Mouse (Mus musculus): Measurements from ENCODE around the gene Elk4.

The Elk4 gene

DNA sequence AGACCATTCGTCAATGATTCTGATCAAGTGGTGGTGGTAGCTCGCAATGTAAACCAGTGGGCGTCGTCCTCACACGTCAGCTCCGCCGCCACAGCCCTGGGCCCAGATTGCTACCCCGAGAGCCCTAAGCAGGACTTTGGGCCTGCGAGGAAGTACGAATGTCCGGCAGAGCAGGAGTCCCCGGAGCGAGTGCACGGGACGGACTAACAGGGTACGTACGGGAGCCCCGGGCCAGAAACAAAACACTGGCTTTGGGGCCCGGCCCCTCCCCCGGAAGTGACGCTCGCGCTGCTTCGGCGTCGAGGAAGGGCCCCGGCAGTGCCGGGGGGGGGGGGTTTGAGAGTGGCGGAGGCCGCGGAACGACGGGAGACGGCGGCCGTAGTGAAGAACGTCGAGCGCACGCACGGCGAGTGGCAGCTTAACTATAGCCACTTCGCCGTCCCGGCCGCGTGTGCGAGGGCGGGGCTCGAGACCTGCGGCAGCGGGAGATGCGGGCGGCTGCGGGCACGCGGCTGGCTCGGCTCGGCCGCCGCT lies at the start of gene Elk4:
Gene Elk4, plus strand, starts transcription at position 326 of the 534 bp plus-strand sequence.
- DNase-seq (ENCODE audit: low spot score in 2 of 2): peak; percentile 87 to 89

DNA sequence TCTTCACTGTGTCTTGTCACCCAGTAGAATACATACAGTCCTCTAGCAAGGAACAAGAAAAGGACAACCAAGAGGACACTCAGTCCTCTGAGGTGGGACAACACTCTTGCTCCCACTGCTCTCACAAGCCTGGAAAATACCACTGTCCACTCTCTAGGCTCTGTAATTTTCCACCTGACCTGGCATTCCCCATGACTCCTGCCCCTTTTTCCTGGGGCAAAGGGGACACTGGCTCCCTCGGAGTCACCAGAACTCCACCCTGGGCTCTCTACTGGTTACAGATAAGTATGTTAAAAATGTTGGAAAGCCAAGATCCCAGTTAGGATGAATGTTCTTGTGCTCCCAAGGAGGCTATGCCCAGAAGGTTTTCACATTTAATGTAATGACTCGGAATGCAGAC lies 46.4 kb upstream of the Elk4 start:
- no peak for DNase-seq (ENCODE audit: low spot score in 2 of 2)

DNA sequence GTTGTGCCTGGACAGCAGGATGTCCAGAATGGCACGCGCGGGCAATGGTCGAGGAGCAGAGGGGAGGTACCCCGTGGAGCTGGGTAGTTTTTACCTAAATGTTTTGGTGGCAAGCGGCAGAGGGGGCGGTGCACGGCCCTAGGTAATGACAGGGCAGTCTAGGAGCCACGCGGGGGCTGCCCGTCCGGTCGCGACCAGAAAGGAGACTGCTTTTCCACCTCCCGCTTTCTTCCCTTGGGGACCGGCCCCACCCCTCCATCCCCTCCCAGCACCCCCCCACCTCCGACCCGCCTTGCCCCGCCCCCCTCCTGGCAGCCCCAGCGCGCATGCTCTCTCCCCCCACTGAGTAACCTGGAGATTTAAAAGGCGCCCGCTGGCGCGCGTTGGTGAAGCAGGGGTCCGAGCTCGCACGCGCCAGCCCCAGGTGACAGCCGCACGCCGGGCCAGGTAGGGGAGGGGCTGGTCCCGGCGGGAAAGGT lies 44.8 kb upstream of the Elk4 start, which contains the start of gene Slc45a3:
Gene Slc45a3, plus strand, starts transcription at position 362 of the 479 bp plus-strand sequence.
- DNase-seq (ENCODE audit: low spot score in 2 of 2): no peak

DNA sequence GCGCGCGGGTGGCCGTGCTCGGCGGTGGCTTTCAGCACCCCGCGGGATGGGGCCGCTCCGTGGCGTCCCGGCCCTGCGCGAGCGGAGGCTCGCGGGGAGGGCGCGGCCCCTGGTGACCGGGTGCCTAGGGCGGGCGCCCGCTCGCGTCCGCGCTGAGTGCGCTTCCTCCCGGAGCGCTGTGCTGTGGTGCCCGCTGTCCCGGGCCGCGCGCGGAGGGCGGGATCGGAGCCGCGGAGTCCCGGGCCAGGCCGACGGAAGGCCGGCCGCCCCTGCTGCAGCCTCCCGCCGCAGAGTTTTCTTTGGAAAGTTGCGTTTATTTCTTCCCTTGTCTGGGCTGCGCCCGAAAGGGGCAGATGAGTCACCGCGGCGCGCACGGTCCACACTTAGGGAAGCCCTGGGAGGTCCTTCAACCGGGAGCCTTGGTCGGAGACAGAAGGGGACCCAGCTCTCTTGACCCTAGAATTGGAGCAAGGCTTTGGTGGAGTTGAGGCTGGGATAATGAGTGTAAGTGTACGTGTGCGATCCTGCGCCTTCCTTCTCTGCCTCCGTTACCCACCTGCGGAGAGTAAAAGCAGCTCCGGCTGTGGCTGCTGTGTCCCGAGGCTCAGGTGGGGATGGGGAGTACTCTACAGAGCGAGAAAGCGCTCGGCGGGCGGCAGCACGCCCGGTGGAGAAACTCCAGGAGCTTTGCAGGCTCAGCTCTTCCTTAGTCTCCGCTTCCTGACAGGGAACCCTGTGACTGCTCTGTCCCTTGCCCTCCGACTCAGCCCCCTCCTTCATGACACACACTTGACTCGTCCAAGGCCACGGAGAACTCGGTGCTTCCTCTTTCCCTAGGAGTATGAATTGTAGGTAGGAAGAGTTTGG lies 44.1 kb upstream of the Elk4 start:
- no peak for DNase-seq (ENCODE audit: low spot score in 2 of 2)

DNA sequence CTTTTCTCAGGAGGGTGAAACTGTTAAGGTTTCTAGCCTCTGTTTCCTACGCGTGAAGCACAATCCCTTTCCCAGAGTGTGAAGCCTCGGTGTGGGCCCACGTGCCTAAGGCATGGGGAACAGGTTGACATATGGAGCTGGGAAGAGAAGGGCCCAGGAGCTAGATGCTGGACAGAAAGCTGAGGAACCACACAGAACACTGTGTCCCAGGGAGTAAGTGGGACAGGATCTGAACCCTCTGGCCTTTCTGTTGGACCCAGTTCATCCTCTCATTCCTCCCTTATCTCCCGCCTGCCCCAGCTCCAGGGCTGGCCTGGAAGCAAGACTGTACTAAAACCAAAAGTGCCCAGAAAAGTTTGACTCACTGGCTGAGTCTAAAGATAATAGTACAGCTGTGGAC lies 43.3 kb upstream of the Elk4 start:
- DNase-seq (ENCODE audit: low spot score in 2 of 2): no peak

DNA sequence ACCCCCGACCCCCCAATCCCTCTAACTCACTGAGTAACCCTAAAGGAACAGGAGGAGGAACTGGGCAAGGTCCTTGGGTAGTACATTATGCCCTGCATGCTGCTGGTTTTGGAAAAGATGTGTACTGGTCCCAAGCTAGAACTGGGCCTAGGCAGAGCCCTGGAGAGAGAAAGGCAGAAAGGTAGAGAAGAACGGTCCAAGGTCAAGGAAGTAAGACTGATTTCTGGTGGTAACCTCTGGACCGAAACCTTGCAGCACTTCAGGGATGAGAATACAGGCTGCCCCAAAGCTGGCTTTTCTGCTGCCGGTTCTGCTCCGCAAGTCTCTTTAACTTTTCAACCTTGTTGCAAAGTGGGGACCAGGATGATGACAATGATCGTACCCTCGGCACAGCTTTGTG lies 42.8 kb upstream of the Elk4 start:
- DNase-seq (ENCODE audit: low spot score in 2 of 2): no peak

DNA sequence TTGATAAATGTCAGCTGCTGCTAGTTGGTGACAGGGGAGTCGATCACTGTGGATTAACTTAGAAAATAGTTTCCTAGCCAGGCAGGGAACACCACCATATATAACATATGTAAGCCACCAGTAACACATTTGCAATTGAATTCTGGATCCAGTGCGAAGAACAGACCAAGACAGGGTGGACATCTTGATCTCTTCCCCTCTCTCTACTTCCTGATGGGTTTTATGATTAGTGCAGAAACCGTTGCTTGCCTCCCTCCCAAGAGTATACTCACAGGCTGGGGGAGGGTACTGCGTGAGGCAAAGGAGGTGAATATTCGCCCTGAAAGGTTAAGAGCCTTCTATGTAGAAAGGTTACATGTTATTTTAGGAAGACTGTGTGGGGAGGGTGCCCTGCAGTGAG lies 41.6 kb upstream of the Elk4 start:
- no peak for DNase-seq (ENCODE audit: low spot score in 2 of 2)

DNA sequence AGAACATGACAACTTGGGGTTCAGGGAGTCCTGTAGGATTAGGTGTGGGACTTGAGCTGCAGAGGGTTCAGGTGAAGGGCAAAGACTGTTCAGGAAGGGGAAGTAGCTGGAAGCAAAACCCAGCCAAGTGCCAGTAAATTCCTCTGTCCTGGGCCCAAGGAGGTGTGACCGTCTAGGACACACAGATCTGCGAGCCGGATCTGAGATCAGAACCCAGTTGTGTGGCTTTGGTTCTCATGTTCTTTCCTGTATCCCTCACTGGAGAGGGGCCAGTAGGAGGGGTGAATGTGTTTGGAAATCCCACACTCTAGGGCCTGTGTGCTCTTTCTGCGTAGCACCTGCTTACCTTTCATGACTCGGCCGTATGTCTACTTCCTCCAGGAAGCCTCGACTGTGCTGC lies 40.1 kb upstream of the Elk4 start:
- DNase-seq (ENCODE audit: low spot score in 2 of 2): no peak

DNA sequence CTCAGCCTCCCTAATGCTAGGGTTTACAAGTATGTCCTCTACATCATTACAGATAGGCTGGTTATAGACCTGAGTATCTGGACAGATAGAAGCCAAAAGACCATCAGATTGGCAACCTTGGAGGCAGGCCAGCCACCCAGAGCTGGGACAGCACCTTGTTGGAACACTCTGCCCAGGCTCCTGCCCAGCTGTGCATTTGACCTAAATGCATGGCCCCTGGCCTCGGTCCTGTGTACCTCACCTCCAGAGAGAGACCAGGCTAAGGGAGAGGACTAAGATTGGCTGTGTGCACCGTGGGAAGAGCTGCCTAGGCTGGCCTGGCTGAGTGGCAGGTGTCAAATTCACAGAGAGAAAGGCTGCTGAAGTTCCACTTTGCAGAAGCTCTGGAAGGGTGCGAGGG lies 38.9 kb upstream of the Elk4 start:
- DNase-seq (ENCODE audit: low spot score in 2 of 2): no peak

DNA sequence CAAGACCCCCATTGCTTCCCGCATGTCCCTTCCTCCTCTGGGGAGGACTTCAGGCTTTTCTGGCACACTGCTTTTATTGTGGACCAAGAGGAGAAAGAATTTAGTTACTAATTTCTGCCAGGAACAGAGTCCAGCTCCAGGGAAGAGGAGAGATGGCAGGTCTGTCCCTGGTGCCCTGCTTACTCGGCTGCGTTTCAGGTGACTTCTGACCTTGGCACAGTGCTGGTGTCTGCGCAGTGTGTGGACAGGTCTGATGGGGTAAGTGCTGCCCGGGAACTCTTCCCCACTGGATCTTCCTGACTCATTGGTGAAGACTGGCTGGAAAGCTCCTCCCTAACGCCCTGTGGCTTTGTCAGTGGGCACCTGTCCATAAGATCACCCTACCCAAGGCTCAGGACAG lies 38.4 kb upstream of the Elk4 start:
- DNase-seq (ENCODE audit: low spot score in 2 of 2): no peak

DNA sequence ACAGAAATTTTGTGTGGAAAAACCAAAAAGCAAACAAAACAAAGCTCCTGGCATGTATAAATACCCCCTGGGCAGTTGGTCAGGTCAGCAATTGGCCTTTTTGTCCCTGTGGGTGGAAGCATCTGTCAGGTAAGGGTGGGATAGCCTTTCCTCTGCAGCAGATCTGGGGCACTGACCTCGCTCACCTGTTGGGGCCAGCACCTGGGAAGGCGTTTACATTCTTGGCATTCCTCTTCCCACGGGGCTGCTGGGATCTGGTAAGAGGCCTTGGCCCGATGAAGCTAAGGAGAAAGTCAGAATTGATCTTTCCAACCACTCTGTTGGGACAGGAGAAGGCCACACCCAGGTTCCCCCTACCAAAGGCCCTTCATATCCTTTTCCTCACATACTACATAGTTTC lies 37.6 kb upstream of the Elk4 start:
- DNase-seq (ENCODE audit: low spot score in 2 of 2): no peak

DNA sequence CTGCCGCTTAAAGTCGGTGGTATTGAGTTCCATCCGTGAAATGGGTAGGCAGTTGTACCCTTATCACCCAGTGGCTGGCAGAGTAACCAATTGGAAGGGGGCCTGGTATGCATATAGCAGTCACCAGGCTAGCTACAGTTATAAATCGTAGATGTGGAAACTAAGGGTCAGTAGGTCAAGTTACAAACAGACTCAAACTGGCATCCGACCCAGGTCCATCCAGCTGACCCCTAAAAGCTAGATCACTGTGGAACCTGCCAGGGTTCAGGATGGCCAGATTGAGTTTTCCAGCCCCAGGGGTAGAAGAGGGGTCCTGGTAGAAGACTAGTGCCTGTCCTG lies 37.1 kb upstream of the Elk4 start:
- DNase-seq (ENCODE audit: low spot score in 2 of 2): no peak

DNA sequence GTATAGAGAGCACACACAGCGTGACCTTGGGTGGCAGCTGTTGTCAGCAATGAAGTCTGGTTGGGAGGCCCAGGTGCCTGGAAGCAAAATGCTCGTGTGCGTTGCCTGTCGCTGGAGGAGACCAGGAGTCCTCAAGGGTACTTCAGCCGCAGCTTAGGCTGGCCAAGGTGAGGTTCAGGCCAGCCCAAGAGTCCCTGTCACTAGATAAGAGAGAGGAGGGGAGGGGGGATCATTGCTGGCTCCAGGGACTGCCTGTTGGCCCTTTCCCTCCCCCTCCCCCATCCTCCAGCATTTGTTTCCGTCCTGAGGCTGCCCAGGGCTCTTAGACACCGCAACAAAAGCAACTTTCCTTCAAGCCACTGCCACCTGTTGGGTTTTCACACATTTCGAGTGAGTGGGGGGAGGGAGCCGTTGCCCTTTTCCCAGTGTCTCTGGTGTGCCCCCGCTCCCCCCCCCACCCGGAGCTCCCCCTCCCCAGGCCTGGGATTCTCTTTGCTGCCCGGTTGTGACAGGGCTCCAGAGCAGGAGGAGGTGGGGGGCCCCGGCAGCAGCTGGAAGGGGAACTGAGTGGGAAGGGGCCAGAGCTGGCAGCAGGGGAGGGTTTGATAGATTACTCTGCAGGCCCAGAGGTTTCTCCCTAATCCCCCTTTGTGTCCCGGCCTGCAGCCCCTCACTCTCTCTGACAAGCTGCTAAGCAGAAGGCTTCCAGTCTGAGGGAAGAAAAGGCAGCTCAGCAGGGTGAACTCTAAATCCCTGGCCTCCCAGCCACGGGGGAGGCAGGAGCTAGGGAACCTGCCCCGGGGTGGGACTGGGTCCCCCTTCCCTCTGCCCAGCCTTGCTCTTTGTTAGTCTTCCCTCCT lies 36.5 kb upstream of the Elk4 start:
- no peak for DNase-seq (ENCODE audit: low spot score in 2 of 2)

DNA sequence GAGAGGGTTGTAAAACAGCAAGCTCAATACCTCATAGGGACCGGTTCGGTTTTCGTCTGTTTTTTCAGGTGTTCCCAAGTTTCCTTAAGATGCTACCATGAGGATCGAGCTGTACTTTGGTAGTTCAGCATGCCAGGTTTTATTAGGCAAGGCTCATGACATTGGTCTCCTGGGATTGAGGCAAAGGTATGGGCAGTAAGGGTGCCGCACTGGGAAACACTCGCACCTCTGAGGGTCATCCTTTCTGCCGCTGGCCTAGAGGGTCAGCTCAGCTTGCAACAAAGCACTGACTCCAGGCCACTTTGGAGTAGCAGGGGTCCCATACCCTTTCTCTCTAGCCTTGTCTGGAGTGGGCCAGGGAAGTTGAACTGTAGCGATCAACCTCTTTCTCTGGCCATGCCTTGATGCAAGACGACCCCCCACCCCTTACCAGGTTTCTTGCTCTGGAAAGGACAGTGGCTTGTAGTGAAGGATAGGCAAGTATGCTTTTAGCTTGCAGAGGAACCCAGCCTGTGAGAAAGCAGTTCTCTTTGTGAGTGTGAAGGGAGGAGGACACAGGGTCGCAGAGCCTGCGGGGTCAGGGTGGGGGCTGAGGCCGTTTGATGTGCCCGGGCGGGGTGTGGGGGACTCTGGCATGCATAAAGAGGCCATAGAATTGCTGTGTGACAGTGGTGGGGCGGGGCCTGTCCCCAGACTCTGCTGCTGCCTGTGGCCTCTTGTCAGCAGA lies 35.5 kb upstream of the Elk4 start:
- DNase-seq (ENCODE audit: low spot score in 2 of 2): no peak

DNA sequence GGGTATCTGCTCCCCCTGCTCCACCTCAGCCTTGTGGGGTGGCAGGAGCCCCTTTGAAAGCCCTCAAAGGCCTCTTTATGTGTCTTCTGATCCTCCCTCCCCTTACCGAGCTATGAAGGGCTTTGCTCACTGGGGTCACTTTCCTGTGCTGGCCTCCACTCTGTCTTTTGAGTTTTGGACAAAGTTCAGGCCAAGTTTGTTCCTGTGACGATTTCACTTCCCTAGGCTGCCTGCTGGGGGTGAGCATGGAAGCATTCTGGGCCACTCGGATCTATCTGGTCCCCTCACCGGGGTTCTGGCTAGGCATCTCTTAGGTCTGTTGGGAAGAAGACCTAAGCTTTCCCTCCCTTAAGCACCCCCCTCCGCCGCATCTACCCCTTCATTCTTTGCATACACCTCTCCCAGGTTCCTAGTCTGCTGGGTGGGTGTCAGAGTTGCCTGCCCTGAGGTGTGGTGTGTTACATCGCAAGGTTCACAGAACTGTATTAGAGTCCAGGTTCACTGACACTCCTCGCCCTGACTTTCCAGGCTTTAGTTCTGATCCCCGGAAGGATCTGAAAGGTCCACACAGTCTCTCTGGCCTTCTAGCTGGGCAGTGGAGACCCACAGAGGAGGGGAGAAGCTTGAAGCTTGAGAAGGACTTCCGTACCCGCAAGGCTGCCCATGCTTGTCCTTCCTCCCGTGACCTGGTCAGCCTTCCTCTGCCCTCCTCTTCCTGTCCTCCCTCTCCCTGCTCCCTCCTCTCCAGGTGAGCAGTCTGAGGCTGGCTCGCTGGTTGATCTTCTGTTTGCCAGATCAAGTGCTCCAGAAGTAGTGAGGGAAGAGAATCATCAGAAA lies 34.7 kb upstream of the Elk4 start:
- DNase-seq (ENCODE audit: low spot score in 2 of 2): no peak

DNA sequence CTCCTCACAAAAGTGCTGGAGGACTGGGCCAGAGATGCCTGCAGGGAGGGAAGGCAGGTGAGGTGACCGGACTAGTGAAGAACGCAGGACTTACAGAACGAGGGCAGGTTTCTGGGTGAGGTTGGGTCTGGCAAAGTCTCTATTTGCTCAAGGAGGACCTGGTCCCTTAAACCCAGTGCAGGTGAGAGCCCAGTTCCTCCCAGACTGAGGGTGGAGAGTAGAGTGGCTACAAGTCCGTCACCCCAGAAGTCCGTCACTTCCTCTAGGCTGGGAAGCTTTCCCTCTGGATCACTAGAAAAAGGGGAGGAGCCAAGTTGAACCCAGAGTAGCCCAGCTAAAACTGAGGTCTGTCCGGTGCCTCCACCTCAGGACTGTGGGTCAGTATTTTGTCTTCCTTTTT lies 33.4 kb upstream of the Elk4 start:
- DNase-seq (ENCODE audit: low spot score in 2 of 2): no peak

DNA sequence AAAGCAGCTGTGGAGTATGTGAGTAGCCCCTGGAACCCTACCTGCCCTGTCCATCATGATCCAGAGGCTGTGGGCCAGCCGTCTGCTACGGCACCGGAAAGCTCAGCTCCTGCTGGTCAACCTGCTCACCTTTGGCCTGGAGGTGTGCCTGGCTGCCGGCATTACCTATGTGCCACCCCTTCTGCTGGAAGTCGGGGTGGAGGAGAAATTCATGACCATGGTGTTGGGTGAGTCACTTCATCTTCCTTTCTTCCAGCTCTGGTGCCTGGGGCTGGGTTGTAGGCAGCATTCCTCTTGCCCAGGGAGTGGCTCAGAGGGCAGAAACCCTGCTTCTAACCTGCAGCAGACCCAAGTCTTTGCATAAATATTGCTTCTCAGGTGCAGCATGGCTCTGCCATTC lies 30.5 kb upstream of the Elk4 start:
- no peak for DNase-seq (ENCODE audit: low spot score in 2 of 2)

DNA sequence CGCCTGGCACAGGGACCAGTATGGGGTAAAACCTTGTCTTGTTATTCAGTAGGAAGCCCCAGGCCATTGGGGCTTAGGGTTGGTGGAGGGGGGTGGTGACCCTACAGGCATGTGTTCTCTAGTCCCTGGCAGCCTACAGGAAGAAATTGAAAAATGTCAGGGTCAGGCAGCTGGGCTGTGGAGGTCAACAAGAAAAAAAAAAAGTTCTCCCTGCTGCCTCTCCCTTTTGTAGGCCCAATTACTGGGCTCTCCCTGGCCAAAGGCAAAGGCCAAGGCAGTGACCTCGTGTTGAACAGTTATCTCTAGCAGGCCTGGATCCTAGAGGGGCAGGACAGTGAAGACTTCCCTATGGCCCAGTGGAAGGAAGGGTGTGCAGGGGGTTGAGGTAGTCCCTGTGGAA lies 26.9 kb upstream of the Elk4 start:
- no peak for DNase-seq (ENCODE audit: low spot score in 2 of 2)

DNA sequence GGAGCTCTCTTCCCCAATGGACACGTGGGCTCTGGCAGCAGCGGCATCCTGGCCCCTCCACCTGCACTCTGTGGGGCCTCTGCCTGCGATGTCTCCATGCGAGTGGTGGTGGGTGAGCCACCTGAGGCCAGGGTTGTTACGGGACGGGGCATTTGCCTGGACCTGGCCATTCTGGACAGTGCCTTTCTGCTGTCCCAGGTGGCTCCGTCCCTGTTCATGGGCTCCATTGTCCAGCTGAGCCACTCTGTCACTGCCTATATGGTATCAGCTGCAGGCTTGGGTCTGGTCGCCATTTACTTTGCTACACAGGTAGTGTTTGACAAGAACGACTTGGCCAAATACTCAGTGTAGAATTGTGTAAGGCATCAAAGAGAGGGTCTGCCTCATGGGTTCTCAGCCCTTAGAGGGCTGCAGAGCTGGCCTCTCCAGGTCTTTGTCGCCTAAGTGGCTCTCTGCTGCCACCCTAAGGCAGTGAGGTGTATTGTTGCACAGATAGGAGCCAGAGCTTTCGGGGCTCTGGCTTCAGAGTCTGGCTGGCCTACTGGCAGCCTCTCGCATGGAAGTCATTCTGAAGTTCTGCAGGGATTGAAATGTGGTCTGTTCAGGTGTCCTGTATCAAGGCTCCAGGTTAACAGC lies 25.9 kb upstream of the Elk4 start:
- peak; percentile 54 to 79 for DNase-seq (ENCODE audit: low spot score in 2 of 2)

DNA sequence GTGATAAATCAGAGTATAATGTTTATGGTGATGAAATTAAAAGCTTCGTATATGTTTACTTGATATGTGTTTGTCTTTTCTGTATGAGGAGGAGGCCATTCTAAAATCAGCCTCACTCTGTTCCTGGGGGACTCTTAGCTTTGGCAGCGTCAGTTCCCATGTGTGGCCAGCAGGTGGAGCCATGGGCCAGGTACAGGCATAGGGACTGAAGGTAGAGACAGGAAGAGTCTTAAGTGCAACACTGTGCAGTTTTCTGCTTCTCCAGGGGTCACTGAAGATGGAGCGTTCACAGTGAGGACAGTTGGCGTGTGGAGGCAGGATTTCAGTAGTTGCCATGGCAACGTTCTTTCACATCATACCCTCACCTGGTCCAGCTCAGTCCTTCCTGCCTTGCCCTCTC lies 24.5 kb upstream of the Elk4 start:
- DNase-seq (ENCODE audit: low spot score in 2 of 2): peak; percentile 56 to 85

DNA sequence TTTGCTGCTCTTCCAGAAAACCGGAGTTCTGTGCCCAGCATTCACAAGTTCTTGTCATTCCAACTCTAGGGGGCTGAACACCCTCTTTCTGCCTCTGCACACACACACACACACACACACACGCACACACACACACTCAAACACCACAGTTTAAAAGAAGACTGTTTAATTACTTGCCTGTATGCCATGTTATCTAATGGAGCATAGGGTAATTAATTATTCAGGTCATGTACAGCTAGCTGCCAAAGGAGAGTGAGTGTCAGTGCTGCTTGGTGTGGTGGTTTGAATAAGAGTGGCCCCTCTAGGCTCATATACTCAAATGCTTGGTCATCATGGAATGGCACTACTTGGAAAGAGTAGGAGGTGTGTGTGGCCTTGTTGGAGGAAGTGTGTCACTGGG lies 23.6 kb upstream of the Elk4 start:
- no peak for DNase-seq (ENCODE audit: low spot score in 2 of 2)

All from urinary bladder, postnatal 4 days (tissue).